Mouse (Mus musculus) heart, embryonic 14.5 days (tissue): ENCODE data around the gene Phc1. TPM values are rescaled to one million over a fixed set of nuclear protein-coding genes. Genes with fewer than 3 reads are reported as not detected.

ENCODE experiments used
- ATAC-seq: fragments of 200-750 bp; cut with Nextera tagmentation; 2 replicates; pipeline ENCODE4 v1.8.0; 2017; ENCODE audit warnings: low read depth, moderate TSS enrichment; ENCODE audit not compliant: insufficient number of reproducible peaks, insufficient read depth, low FRiP score
- H3K27ac ChIP-seq, 2 experiments: fragments of 200-500 bp in 1 of 2; fragments of 300-500 bp in 1 of 2; sonication (generic) in 1 of 2; replicated peaks in 1 of 2; 2 replicates each; pipeline ENCODE4 v1.5.1; 2012 to 2014; ENCODE audit warnings: low read depth in 2 of 2, low read length in 2 of 2, control low read depth in 1 of 2, mild to moderate bottlenecking in 1 of 2, mixed read lengths in 1 of 2; ENCODE audit not compliant: control insufficient read depth in 1 of 2, insufficient read depth in 1 of 2
- H3K27me3 ChIP-seq: fragments of 300-500 bp; sonication (generic); 2 replicates; pipeline ENCODE4 v1.6.1; 2014; ENCODE audit warnings: mild to moderate bottlenecking, low read length, control low read depth; ENCODE audit not compliant: control insufficient read depth, insufficient read depth
- H3K36me3 ChIP-seq: fragments of 300-500 bp; sonication (generic); 2 replicates; pipeline ENCODE4 v1.6.1; 2014; ENCODE audit warnings: mild to moderate bottlenecking, control low read depth, low read length, mixed read lengths; ENCODE audit not compliant: control insufficient read depth, insufficient read depth
- H3K4me1 ChIP-seq, 2 experiments: fragments of 200-500 bp in 1 of 2; fragments of 300-500 bp in 1 of 2; sonication (generic) in 1 of 2; 2 replicates each; pipeline ENCODE4 v1.6.1; 2012 to 2014; ENCODE audit warnings: low read length in 2 of 2, control low read depth in 1 of 2, mixed read lengths in 1 of 2; ENCODE audit not compliant: control insufficient read depth in 2 of 2, insufficient read depth in 2 of 2
- H3K4me2 ChIP-seq: fragments of 300-500 bp; sonication (generic); 2 replicates; pipeline ENCODE4 v1.6.1; 2014; ENCODE audit warnings: mild to moderate bottlenecking, low read length
- H3K4me3 ChIP-seq, 2 experiments: fragments of 200-500 bp in 1 of 2; fragments of 300-500 bp in 1 of 2; sonication (generic) in 1 of 2; 2 replicates each; pipeline ENCODE4 v1.5.1; 2012 to 2014; ENCODE audit warnings: low read length in 2 of 2, mild to moderate bottlenecking in 2 of 2, control low read depth in 1 of 2, low read depth in 1 of 2, moderate library complexity in 1 of 2; ENCODE audit not compliant: control insufficient read depth in 1 of 2, insufficient read depth in 1 of 2
- H3K9ac ChIP-seq: fragments of 300-500 bp; sonication (generic); 2 replicates; pipeline ENCODE4 v1.6.1; 2014; ENCODE audit warnings: mild to moderate bottlenecking, low read length
- H3K9me3 ChIP-seq: fragments of 300-500 bp; sonication (generic); 2 replicates; pipeline ENCODE4 v1.6.1; 2016; ENCODE audit warnings: low read length, control low read depth; ENCODE audit not compliant: control insufficient read depth
- WGBS: fragments of 180-500 bp; shearing (Covaris S2); extraction: QIAGEN DNeasy Blood & Tissue Kit; methylation state at CpG from one replicate; pipeline ENCODE4 v1.1.7; 2014; 5-methylcytosine and 5-hydroxymethylcytosine counted together
- polyA plus RNA-seq: library from polyadenylated mRNA; unstranded; fragments of >200 nt; fragmentation: Nextera tagmentation; extraction: Ambion mirVana; gene quantifications from 2 replicates; pipeline ENCODE4 v1.2.1, GENCODE M21; 2014

The Phc1 gene
- polyA plus RNA-seq, 1 experiment from 2014 or later, result 13.2 TPM

- WGBS, result under 1% methylated on average over 49 of the region's 49 CpGs
- peak; percentile 99 for ATAC-seq
- Histone ChIP-seq H3K4me1 (peaks cover 1 to 16% of the 10 kb centered on the region in 2 experiments; a peak in 3 of 4 replicates), H3K27me3 (no peaks in the 10 kb centered on the region), H3K27ac (peak within 1 kb of the TSS; percentile 78 to 80), H3K4me2 (peak within 1 kb of the TSS; percentile 88), H3K4me3 (peak within 1 kb of the TSS; percentile 68 to 93), H3K9ac (peak within 1 kb of the TSS; percentile 94), H3K36me3 (peaks cover 16% of the 10 kb centered on the region), H3K9me3 (no peaks in the 10 kb centered on the region)
These were observed 31.6 kb downstream of the Phc1 start, which contains the start of gene M6pr for GRCm38 (mm10) chr6:122308505-122309393. Gene M6pr (plus strand): TSS chr6:122308720.

- peaks cover 3 to 16% of the 10 kb centered on the region in 2 experiments; a peak in 3 of 4 replicates for H3K4me1 ChIP-seq
- H3K36me3 ChIP-seq, result peaks cover 10% of the 10 kb centered on the region
- no peaks in the 10 kb centered on the region for H3K9me3 ChIP-seq
- H3K27me3 ChIP-seq, result no peaks in the 10 kb centered on the region
- WGBS, result 70% methylated on average over 6 of the region's 6 CpGs
- no peak overlapping the region for H3K4me3 ChIP-seq
- H3K27ac ChIP-seq, result no peak overlapping the region
- ATAC-seq, result no peak
- H3K9ac ChIP-seq, result no peak overlapping the region; the same call in 1 of the 2 replicates
- H3K4me2 ChIP-seq, result peak overlapping the region; percentile 88
These were observed 32.2 kb downstream of the Phc1 start for GRCm38 (mm10) chr6:122308136-122308504.

DNA sequence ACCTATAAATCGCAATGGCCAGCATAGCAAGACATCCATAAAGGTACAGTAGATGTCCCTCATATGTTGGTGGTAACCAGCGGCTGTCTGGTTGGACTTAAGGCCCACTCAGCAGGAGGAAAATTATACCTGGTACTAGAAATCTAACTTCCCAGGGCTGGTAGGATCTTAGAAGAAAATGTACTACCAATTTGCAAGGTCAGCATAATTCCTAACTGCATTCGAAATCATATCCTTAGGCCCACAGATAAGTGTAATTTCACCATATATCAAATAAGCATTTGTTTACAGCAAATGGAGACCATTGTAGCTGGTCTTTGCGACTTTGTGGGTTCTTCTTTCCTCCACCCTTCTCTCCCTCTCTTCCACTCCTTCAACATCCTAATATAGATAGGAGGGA is 33.7 kb downstream of the Phc1 start:
- no peak overlapping the region for H3K27ac ChIP-seq
- H3K36me3 ChIP-seq, result no peaks in the 10 kb centered on the region
- no peaks in the 10 kb centered on the region for H3K27me3 ChIP-seq
- peaks cover 3 to 16% of the 10 kb centered on the region in 2 experiments; a peak in 3 of 4 replicates for H3K4me1 ChIP-seq
- no peak for ATAC-seq
- no peaks in the 10 kb centered on the region for H3K9me3 ChIP-seq
- WGBS, result 75% methylated on average over 4 of the region's 4 CpGs
- H3K4me2 ChIP-seq, result no peak overlapping the region
- no peak overlapping the region for H3K9ac ChIP-seq
- H3K4me3 ChIP-seq, result no peak overlapping the region

- Histone ChIP-seq H3K27me3 (no peaks in the 10 kb centered on the region), H3K9me3 (no peaks in the 10 kb centered on the region), H3K4me2 (no peak overlapping the region), H3K27ac (no peak overlapping the region), H3K4me1 (peaks cover 3 to 7% of the 10 kb centered on the region in 2 experiments; a peak in 3 of 4 replicates), H3K9ac (no peak overlapping the region), H3K36me3 (no peaks in the 10 kb centered on the region), H3K4me3 (no peak overlapping the region)
- ATAC-seq, result no peak
- 76% methylated on average over 12 of the region's 12 CpGs for WGBS
These were observed 35.4 kb downstream of the Phc1 start for GRCm38 (mm10) chr6:122304790-122305555.

DNA sequence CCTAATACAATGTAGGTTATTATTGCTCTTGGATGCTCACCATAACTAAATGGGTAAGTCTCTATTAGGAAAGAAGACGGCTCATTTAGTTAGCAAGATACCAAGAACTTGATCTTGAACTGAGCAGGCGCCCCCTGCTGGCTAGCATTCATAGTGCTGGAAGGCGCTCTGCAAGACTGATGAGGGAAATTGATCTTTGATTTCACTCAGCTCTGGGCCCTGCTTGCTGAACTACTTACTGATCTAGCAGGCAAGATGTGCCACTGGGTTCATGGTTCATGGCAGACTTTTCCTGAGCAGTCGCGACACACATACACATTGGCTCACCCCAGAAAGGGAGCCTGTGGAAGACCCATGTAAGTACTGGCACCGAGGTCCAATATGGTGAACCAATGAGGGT is 36.0 kb downstream of the Phc1 start:
- no peak overlapping the region for H3K27ac ChIP-seq
- no peaks in the 10 kb centered on the region for H3K27me3 ChIP-seq
- no peaks in the 10 kb centered on the region for H3K36me3 ChIP-seq
- WGBS, result 37% methylated on average over 6 of the region's 6 CpGs
- H3K4me2 ChIP-seq, result no peak overlapping the region
- H3K4me3 ChIP-seq, result no peak overlapping the region
- ATAC-seq, result no peak
- H3K9me3 ChIP-seq, result no peaks in the 10 kb centered on the region
- H3K9ac ChIP-seq, result no peak overlapping the region
- H3K4me1 ChIP-seq, result peaks cover under 1 to 3% of the 10 kb centered on the region in 2 experiments; a peak in 2 of 4 replicates

DNA sequence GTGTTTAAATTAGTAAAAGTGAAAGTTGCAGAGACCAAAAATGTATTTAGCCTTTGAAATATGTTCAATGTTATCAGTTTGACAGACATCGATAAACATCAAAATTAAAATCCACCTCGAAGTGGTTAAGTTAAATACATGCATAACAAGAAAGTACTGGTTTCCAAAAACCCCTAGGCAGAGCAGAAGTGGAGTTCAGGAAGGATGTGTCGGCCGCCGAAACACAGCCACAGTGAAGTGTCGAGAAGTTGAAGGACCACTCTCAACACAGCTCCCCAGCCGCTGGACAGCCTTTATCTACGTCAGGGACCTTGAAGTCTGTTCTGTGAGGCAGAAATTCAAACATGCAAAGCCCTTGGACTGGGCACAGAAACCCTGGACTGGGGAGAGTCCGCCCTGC is 36.8 kb downstream of the Phc1 start:
- Histone ChIP-seq H3K36me3 (no peaks in the 10 kb centered on the region), H3K9ac (no peak overlapping the region), H3K4me1 (peaks cover 0 to 3% of the 10 kb centered on the region in 2 experiments; a peak in 1 of 4 replicates), H3K9me3 (no peaks in the 10 kb centered on the region), H3K27me3 (no peaks in the 10 kb centered on the region), H3K27ac (no peak overlapping the region), H3K4me2 (peak overlapping the region; percentile 45), H3K4me3 (no peak overlapping the region)
- ATAC-seq, result no peak
- 32% methylated on average over 9 of the region's 9 CpGs for whole genome bisulfite sequencing

GRCm38 (mm10) chr6:122302661-122303060 is 37.7 kb downstream of the Phc1 start:
- H3K4me2 ChIP-seq, result no peak overlapping the region
- H3K27ac ChIP-seq, result no peak overlapping the region
- 85% methylated on average over 4 of the region's 4 CpGs for WGBS
- H3K9ac ChIP-seq, result no peak overlapping the region
- no peak overlapping the region for H3K4me3 ChIP-seq
- no peaks in the 10 kb centered on the region for H3K36me3 ChIP-seq
- no peaks in the 10 kb centered on the region for H3K9me3 ChIP-seq
- H3K27me3 ChIP-seq, result no peaks in the 10 kb centered on the region
- peaks cover 3% of the 10 kb centered on the region in 2 experiments; a peak in 1 of 4 replicates for H3K4me1 ChIP-seq
- no peak for ATAC-seq
